Mouse (Mus musculus): Measurements from ENCODE around the gene Cyp11a1. TPM values are rescaled to one million over a fixed set of nuclear protein-coding genes. Genes with fewer than 3 reads are reported as not detected.

Gene Cyp11a1
- polyA plus RNA-seq, 1 experiment from 2014 or later = 0.26 TPM

DNA sequence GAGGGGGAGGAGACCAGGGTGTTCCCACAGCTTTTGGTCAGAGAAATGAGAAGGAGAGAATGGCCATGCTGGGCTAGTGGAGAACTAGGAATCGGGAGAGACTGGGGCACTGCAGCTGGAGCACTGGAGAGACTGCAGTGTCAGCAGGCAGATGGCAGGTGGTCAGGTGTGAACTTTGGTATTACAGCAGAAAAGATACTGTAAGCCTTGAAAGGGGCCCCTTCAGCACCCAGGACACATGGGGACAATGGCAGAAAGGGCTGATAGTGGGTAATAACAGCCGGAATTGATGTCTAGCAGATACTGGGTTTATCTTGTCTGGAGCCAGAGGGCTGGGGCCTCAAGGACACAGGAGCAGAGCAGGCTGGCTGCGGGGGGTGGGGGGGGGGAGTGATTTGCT, 27.4 kb upstream of the Cyp11a1 start:
- Histone ChIP-seq H3K27me3 (ENCODE audit: control insufficient read depth, insufficient read depth, low read length) (no peaks in the 10 kb centered on the region), H3K36me3 (ENCODE audit: control insufficient read depth, insufficient read depth, low read length) (no peaks in the 10 kb centered on the region), H3K9ac (replicated peaks; ENCODE audit: low read depth, low read length) (no peak overlapping the region), H3K4me1 (ENCODE audit: control insufficient read depth, insufficient read depth, low read length) (no peaks in the 10 kb centered on the region), H3K4me2 (replicated peaks; ENCODE audit: low read depth, low read length) (no peak overlapping the region), H3K27ac (ENCODE audit: low read length) (no peak overlapping the region), H3K4me3 (ENCODE audit: low read depth, low read length) (no peak overlapping the region), H3K9me3 (ENCODE audit: control insufficient read depth, low read depth, low read length) (no peaks in the 10 kb centered on the region; the same call in 1 of the 2 replicates)
- ATAC-seq (ENCODE audit: insufficient number of reproducible peaks, insufficient read depth, low FRiP score, low read depth) = no peak
- WGBS = 35% methylated on average over 3 of the region's 3 CpGs

DNA sequence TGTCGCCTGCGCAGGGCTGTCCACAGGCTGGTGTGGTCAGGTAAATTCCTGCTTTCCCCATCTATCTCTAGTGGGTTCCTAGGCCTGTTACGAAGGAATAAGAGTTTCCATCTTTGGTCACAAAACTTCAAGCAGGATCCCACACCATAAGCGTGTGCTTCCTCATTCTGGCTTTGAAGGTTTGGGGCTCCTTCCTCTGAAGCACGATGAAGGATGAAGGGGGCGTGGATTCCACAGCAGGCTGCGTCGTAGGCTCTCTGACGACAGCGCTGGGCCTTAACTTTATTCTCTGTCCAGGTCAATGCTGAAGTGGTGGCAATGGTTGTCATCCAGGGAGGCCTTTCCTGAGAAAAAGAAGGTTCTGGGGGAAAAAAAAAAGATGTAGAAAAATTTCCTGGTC, 25.6 kb upstream of the Cyp11a1 start:
- no peak for ATAC-seq (ENCODE audit: insufficient number of reproducible peaks, insufficient read depth, low FRiP score, low read depth)
- Histone ChIP-seq H3K27ac (ENCODE audit: low read length) (no peak overlapping the region), H3K36me3 (ENCODE audit: control insufficient read depth, insufficient read depth, low read length) (no peaks in the 10 kb centered on the region), H3K4me3 (ENCODE audit: low read depth, low read length) (no peak overlapping the region), H3K9me3 (ENCODE audit: control insufficient read depth, low read depth, low read length) (no peaks in the 10 kb centered on the region; the same call in 1 of the 2 replicates), H3K9ac (replicated peaks; ENCODE audit: low read depth, low read length) (no peak overlapping the region), H3K4me1 (ENCODE audit: control insufficient read depth, insufficient read depth, low read length) (no peaks in the 10 kb centered on the region), H3K4me2 (replicated peaks; ENCODE audit: low read depth, low read length) (no peak overlapping the region), H3K27me3 (ENCODE audit: control insufficient read depth, insufficient read depth, low read length) (no peaks in the 10 kb centered on the region)
- 79% methylated on average over 10 of the region's 10 CpGs for WGBS

DNA sequence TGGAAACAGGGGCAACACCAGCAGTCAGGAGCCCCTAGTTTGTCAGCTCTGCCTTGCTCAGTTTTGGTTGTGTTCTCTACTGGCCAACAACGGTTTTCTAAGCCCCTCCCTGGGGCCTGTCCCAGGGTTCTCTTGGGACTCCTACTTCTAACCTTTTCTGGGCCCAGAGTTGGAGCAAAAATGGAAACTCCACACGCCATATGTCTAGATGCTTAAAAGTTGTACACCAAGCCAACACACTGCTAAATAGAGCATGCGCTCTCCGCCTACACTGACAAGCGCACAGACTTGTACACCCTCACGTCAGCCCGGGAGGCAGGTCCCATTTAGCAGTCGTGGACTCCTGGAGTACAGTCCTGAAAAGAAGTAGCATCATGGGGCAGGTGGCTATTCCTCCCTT, 20.9 kb upstream of the Cyp11a1 start:
- Histone ChIP-seq H3K9ac (replicated peaks; ENCODE audit: low read depth, low read length) (no peak overlapping the region), H3K9me3 (ENCODE audit: control insufficient read depth, low read depth, low read length) (no peaks in the 10 kb centered on the region), H3K27ac (ENCODE audit: low read length) (no peak overlapping the region), H3K4me1 (ENCODE audit: control insufficient read depth, insufficient read depth, low read length) (no peaks in the 10 kb centered on the region), H3K4me2 (replicated peaks; ENCODE audit: low read depth, low read length) (no peak overlapping the region), H3K4me3 (ENCODE audit: low read depth, low read length) (no peak overlapping the region), H3K36me3 (ENCODE audit: control insufficient read depth, insufficient read depth, low read length) (no peaks in the 10 kb centered on the region), H3K27me3 (ENCODE audit: control insufficient read depth, insufficient read depth, low read length) (no peaks in the 10 kb centered on the region)
- ATAC-seq (ENCODE audit: insufficient number of reproducible peaks, insufficient read depth, low FRiP score, low read depth) = no peak
- WGBS = 90% methylated on average over 8 of the region's 8 CpGs

DNA sequence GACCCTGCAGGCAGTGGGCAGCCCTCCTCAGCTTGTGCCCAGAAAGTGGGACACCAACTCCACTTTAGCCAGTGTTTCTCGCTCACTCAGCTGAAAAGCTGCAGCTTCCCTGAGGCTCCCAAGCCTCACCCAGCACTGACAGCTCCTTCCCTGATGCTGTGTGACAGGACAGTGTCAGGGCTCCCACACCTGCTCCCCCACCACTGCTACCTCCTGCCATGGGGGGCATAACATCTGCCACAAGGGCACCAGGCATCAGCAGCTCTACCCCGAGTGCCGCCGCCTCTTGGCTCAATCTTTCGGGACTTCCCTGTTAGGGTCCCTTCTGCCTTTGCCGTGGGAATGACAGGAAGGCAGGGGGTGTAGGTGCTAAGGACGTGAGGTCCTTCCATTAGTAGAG, 19.9 kb upstream of the Cyp11a1 start:
- 69% methylated on average over 7 of the region's 7 CpGs for WGBS
- Histone ChIP-seq H3K27me3 (ENCODE audit: control insufficient read depth, insufficient read depth, low read length) (no peaks in the 10 kb centered on the region), H3K27ac (ENCODE audit: low read length) (no peak overlapping the region), H3K9me3 (ENCODE audit: control insufficient read depth, low read depth, low read length) (no peaks in the 10 kb centered on the region), H3K4me2 (replicated peaks; ENCODE audit: low read depth, low read length) (no peak overlapping the region), H3K9ac (replicated peaks; ENCODE audit: low read depth, low read length) (no peak overlapping the region), H3K4me3 (ENCODE audit: low read depth, low read length) (no peak overlapping the region), H3K4me1 (ENCODE audit: control insufficient read depth, insufficient read depth, low read length) (no peaks in the 10 kb centered on the region), H3K36me3 (ENCODE audit: control insufficient read depth, insufficient read depth, low read length) (no peaks in the 10 kb centered on the region)
- ATAC-seq (ENCODE audit: insufficient number of reproducible peaks, insufficient read depth, low FRiP score, low read depth) = no peak

DNA sequence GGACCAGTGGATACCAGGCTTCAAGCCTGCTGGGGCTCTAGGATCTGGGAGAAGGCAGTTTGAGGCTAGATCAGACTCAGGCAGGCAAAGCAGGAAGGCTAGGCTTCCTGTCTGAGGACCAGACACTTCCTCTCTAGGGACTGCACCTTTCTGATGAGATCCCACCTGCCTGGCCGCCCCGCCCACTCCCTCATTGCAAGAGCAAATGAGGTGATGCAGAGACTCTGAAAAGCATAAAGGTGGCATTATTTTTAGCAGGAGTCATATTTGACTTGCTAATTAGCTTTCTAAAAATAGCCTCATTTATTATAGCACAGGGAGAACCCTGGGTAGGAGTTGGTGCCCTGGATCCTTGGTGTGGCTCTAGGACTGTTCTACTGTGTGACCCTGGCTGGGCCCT, 18.1 kb upstream of the Cyp11a1 start:
- Histone ChIP-seq H3K27ac (ENCODE audit: low read length) (no peak overlapping the region), H3K4me2 (replicated peaks; ENCODE audit: low read depth, low read length) (no peak overlapping the region), H3K4me3 (ENCODE audit: low read depth, low read length) (no peak overlapping the region), H3K36me3 (ENCODE audit: control insufficient read depth, insufficient read depth, low read length) (no peaks in the 10 kb centered on the region), H3K9me3 (ENCODE audit: control insufficient read depth, low read depth, low read length) (no peaks in the 10 kb centered on the region), H3K4me1 (ENCODE audit: control insufficient read depth, insufficient read depth, low read length) (no peaks in the 10 kb centered on the region), H3K27me3 (ENCODE audit: control insufficient read depth, insufficient read depth, low read length) (no peaks in the 10 kb centered on the region), H3K9ac (replicated peaks; ENCODE audit: low read depth, low read length) (no peak overlapping the region)
- 90% methylated on average over 2 of the region's 2 CpGs for WGBS
- no peak for ATAC-seq (ENCODE audit: insufficient number of reproducible peaks, insufficient read depth, low FRiP score, low read depth)

DNA sequence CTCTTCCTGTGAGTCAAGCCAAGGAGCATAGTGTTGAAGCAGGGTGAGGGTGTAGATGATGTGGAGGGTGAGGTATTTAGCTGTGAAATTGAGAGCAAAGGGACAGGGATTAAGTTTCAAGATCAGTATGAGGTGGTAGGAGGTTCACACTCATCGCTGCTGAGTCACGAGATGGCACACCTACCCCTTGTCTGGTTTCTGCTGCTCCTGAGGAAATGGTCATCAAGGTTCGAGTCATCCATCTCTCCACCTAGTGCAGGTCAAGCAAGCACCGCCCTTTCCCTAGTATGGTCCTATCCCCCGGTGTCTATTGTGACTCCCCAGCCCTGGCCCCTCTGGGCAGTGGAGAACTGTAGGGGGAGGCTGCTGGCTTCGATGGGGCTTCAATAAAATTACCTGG, 16.9 kb upstream of the Cyp11a1 start:
- Histone ChIP-seq H3K9ac (replicated peaks; ENCODE audit: low read depth, low read length) (no peak overlapping the region), H3K4me1 (ENCODE audit: control insufficient read depth, insufficient read depth, low read length) (no peaks in the 10 kb centered on the region), H3K27me3 (ENCODE audit: control insufficient read depth, insufficient read depth, low read length) (no peaks in the 10 kb centered on the region), H3K4me3 (ENCODE audit: low read depth, low read length) (no peak overlapping the region), H3K4me2 (replicated peaks; ENCODE audit: low read depth, low read length) (no peak overlapping the region), H3K27ac (ENCODE audit: low read length) (no peak overlapping the region), H3K9me3 (ENCODE audit: control insufficient read depth, low read depth, low read length) (no peaks in the 10 kb centered on the region), H3K36me3 (ENCODE audit: control insufficient read depth, insufficient read depth, low read length) (no peaks in the 10 kb centered on the region)
- no peak for ATAC-seq (ENCODE audit: insufficient number of reproducible peaks, insufficient read depth, low FRiP score, low read depth)
- 87% methylated on average over 6 of the region's 6 CpGs for WGBS

DNA sequence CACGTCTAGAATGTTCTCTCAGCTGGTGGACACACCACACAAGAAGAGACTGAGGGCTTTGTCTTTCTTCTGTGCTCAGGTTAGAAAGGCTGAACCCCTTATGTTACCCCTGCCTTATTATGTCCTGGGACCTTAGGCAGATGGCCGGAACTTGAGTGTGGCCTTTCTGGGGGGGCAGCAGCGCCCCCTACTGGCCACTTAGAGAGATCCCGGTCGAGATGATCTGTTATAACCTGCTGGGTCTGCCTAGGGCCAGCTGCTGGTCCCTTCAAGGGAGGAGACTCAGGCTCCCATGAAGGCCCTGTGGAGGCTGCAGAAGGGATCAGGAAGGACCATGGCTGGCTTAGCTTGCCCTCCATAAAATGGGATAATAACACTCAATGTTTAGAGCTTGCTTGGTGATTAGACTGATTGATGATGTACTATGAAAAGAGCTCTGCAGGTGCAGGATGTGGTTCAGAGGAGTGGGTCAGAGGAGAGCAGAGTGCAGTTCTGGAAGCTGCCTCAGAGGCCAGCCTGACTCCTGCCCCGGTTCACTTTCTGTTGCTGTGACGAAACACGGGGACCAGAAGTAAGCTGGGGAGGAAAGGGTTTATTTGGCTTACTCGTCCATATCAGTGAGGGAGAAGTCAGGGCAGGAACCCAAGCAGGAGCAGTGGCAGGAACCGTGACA, 15.6 kb upstream of the Cyp11a1 start:
- no peak overlapping the region for H3K9ac ChIP-seq (replicated peaks; ENCODE audit: low read depth, low read length)
- H3K4me1 ChIP-seq (ENCODE audit: control insufficient read depth, insufficient read depth, low read length) = no peaks in the 10 kb centered on the region
- H3K4me2 ChIP-seq (replicated peaks; ENCODE audit: low read depth, low read length) = no peak overlapping the region
- 35% methylated on average over 10 of the region's 10 CpGs for WGBS
- no peaks in the 10 kb centered on the region for H3K27me3 ChIP-seq (ENCODE audit: control insufficient read depth, insufficient read depth, low read length)
- no peak; the same call in 1 of the 2 replicates for ATAC-seq (ENCODE audit: insufficient number of reproducible peaks, insufficient read depth, low FRiP score, low read depth)
- no peak overlapping the region for H3K27ac ChIP-seq (ENCODE audit: low read length)
- no peaks in the 10 kb centered on the region for H3K36me3 ChIP-seq (ENCODE audit: control insufficient read depth, insufficient read depth, low read length)
- no peaks in the 10 kb centered on the region for H3K9me3 ChIP-seq (ENCODE audit: control insufficient read depth, low read depth, low read length)
- no peak overlapping the region for H3K4me3 ChIP-seq (ENCODE audit: low read depth, low read length)

DNA sequence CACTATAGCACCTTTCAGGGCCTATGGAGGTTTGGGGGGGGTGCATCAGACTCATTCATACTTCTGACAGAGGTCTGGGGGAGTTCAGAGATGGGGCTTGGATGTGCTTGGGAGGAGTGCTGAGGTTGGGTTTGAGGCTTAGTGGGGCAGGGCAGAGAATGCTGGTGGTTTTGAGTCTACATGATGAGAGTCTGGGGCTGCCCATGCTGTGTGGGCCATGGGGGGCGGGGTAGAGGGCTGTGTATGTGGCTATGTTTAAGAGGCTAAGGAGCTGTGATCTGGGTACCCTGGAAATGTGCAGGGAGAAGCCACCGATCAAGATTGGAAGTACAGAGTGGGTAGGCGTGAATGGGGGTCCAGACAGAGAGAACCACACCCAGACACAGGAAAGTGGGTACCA, 14.2 kb upstream of the Cyp11a1 start:
- no peaks in the 10 kb centered on the region for H3K4me1 ChIP-seq (ENCODE audit: control insufficient read depth, insufficient read depth, low read length)
- no peak for ATAC-seq (ENCODE audit: insufficient number of reproducible peaks, insufficient read depth, low FRiP score, low read depth)
- H3K27ac ChIP-seq (ENCODE audit: low read length) = no peak overlapping the region
- WGBS = 90% methylated on average over 3 of the region's 3 CpGs
- no peak overlapping the region for H3K4me3 ChIP-seq (ENCODE audit: low read depth, low read length)
- H3K27me3 ChIP-seq (ENCODE audit: control insufficient read depth, insufficient read depth, low read length) = no peaks in the 10 kb centered on the region
- no peaks in the 10 kb centered on the region for H3K9me3 ChIP-seq (ENCODE audit: control insufficient read depth, low read depth, low read length)
- no peak overlapping the region for H3K4me2 ChIP-seq (replicated peaks; ENCODE audit: low read depth, low read length)
- H3K9ac ChIP-seq (replicated peaks; ENCODE audit: low read depth, low read length) = no peak overlapping the region
- no peaks in the 10 kb centered on the region for H3K36me3 ChIP-seq (ENCODE audit: control insufficient read depth, insufficient read depth, low read length)
